Mouse (Mus musculus): Measurements from ENCODE around the gene Rln3. TPM values are rescaled to one million over a fixed set of nuclear protein-coding genes. Genes with fewer than 3 reads are reported as not detected.
"Not testable (repeated sequence)": the region's sequence is repeated elsewhere in the genome, so short reads cannot be mapped to it uniquely, and the experiment has no call there.

Gene Rln3
- total RNA-seq, 2 experiments from 2014 or later, result not detected

GRCm38 (mm10) chr8:84021096-84021495, 23.7 kb downstream of the Rln3 start, which contains the start of gene Palm3:
TSS of gene Palm3 (plus strand) at chr8:84021471.
- DNase-seq, result no peak

GRCm38 (mm10) chr8:84019738-84020137, 25.1 kb downstream of the Rln3 start:
- no peak for DNase-seq

- DNase-seq, result no peak
Observed at GRCm38 (mm10) chr8:84015833-84016232, 29.0 kb downstream of the Rln3 start.

GRCm38 (mm10) chr8:84012499-84013165, 32.2 kb downstream of the Rln3 start:
- DNase-seq, result peak; percentile 32 to 37

- DNase-seq, result peak in 1 of 2 experiments; percentile 38
Observed at GRCm38 (mm10) chr8:84011705-84012498, 32.9 kb downstream of the Rln3 start, which contains the start of gene 2210011C24Rik. TSS of gene 2210011C24Rik (minus strand) at chr8:84012171.

- DNase-seq, result peak; percentile 83 to 87
Observed at GRCm38 (mm10) chr8:84010625-84011611, 33.9 kb downstream of the Rln3 start.

GRCm38 (mm10) chr8:84009876-84010275, 34.9 kb downstream of the Rln3 start:
- DNase-seq, result peak; percentile 88 to 91

GRCm38 (mm10) chr8:84008362-84008761, 36.4 kb downstream of the Rln3 start:
- DNase-seq, result no peak

- not testable (repeated sequence) for DNase-seq
Observed at GRCm38 (mm10) chr8:84005502-84005901, 39.3 kb downstream of the Rln3 start.

- DNase-seq, result peak; percentile 96 to 97
Observed at GRCm38 (mm10) chr8:84004533-84005201, 40.1 kb downstream of the Rln3 start.

- no peak for DNase-seq
Observed at GRCm38 (mm10) chr8:84003612-84004246, 41.1 kb downstream of the Rln3 start.

GRCm38 (mm10) chr8:84002957-84003611, 41.7 kb downstream of the Rln3 start:
- no peak for DNase-seq

GRCm38 (mm10) chr8:84001281-84002000, 43.4 kb downstream of the Rln3 start, which contains the start of gene 1700067K01Rik:
TSS of gene 1700067K01Rik (plus strand) at chr8:84001502.
- no peak for DNase-seq

- no peak for DNase-seq
Observed at GRCm38 (mm10) chr8:83999825-84000224, 45.0 kb downstream of the Rln3 start.

- no peak for DNase-seq
Observed at GRCm38 (mm10) chr8:83999057-83999705, 45.6 kb downstream of the Rln3 start.

- peak; percentile 64 to 67 for DNase-seq
Observed at GRCm38 (mm10) chr8:83998231-83999056, 46.4 kb downstream of the Rln3 start.

GRCm38 (mm10) chr8:83997511-83998141, 47.2 kb downstream of the Rln3 start, which contains the start of gene Samd1:
TSS of gene Samd1 (plus strand) at chr8:83997672.
- peak; percentile 54 to 64 for DNase-seq

Data from heart, adult 18-20 months (tissue).